Mouse (Mus musculus): ENCODE data around the gene Hspa12b. TPM values are rescaled to one million over a fixed set of nuclear protein-coding genes. Genes with fewer than 3 reads are reported as not detected.

Hspa12b gene
- polyA plus RNA-seq, 1 experiment from 2014 or later = 10.0 TPM

DNA sequence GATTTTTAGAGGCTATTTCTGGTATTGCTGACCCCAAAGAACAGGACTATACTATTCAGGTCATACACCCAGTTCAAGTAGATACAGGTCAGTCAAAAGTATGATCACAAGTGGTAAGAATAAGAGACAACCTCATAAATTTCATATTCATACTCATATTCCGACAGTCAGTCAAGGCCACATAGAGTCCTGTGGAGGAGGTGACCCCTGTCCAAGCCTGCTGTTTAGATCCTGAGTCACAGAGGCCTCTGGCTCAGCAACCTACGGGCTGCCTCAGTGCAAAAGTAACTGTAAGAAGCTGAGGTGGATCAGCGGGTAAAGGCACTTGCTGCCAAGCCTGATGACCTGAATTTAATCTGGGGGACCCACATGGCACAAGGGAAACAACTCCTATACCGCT lies 27.0 kb downstream of the Hspa12b start:
- peaks cover 19% of the 10 kb centered on the region for H3K36me3 ChIP-seq
- H3K4me3 ChIP-seq = no peak overlapping the region
- H3K9me3 ChIP-seq (replicated peaks) = no peaks in the 10 kb centered on the region
- no peak overlapping the region for H3K27ac ChIP-seq
- 88% methylated on average over 4 of the region's 4 CpGs for WGBS
- H3K27me3 ChIP-seq = no peaks in the 10 kb centered on the region
- no peak overlapping the region for H3K4me2 ChIP-seq
- peaks cover 25% of the 10 kb centered on the region for H3K4me1 ChIP-seq (replicated peaks)
- ATAC-seq (replicated peaks; ENCODE audit: insufficient number of reproducible peaks, insufficient read depth, low FRiP score, low read depth) = no peak
- no peak overlapping the region for H3K9ac ChIP-seq

DNA sequence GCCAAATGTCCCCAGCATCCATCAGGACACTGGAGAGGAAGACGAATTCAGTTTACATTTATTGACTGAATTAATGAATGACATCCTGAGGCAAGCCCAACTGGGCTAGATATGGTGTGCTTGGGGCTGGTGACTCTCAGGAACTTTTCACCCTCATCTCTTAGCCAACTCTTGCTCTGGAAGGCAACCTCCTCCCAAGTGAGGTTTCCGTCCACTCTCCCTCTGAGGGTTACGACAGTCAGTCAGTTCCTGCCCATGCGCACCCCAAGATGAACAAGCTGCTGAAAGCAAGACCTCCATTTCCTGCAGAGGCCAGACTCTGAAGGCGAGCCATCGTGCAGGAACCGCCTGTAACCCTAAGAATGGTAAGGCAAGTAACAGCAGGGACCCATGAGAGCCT lies 29.9 kb downstream of the Hspa12b start:
- peaks cover 31% of the 10 kb centered on the region for H3K4me1 ChIP-seq (replicated peaks)
- H3K9ac ChIP-seq = no peak overlapping the region
- no peak overlapping the region for H3K4me2 ChIP-seq
- no peak overlapping the region for H3K27ac ChIP-seq
- H3K36me3 ChIP-seq = peaks cover 8% of the 10 kb centered on the region; the same call in 1 of the 2 replicates
- 89% methylated on average over 7 of the region's 7 CpGs for WGBS
- ATAC-seq (replicated peaks; ENCODE audit: insufficient number of reproducible peaks, insufficient read depth, low FRiP score, low read depth) = no peak
- H3K27me3 ChIP-seq = no peaks in the 10 kb centered on the region
- H3K4me3 ChIP-seq = no peak overlapping the region
- H3K9me3 ChIP-seq (replicated peaks) = no peaks in the 10 kb centered on the region

DNA sequence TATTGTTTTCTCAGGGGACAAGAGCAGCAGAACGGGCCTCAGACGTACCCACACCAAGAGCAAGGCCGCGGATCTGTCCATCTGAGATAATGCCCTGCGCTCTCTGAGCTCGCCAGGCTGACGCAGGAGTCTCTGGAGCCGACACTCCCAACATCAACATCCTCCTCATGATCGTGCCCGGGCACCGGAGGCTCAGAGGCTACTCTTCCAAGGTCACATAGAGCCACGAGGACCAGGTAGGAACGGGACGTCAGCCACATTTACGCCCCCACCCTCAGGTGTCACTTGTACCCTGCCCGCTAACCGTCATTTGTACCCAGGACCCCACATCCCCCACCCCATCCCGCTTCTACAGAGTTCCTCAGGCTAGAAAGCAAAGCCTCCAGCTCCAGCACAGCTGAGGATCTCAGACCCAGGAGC lies 32.4 kb downstream of the Hspa12b start:
- Histone ChIP-seq H3K36me3 (peaks cover 3% of the 10 kb centered on the region; the same call in 1 of the 2 replicates), H3K4me2 (peak overlapping the region; percentile 86), H3K4me1 (replicated peaks) (peaks cover 31% of the 10 kb centered on the region), H3K27ac (peak overlapping the region; percentile 82), H3K9ac (peak overlapping the region; percentile 81), H3K4me3 (peak overlapping the region; percentile 87), H3K9me3 (replicated peaks) (no peaks in the 10 kb centered on the region), H3K27me3 (no peaks in the 10 kb centered on the region)
- WGBS = 0% methylated on average over 18 of the region's 18 CpGs
- ATAC-seq (replicated peaks; ENCODE audit: insufficient number of reproducible peaks, insufficient read depth, low FRiP score, low read depth) = peak; percentile 44

DNA sequence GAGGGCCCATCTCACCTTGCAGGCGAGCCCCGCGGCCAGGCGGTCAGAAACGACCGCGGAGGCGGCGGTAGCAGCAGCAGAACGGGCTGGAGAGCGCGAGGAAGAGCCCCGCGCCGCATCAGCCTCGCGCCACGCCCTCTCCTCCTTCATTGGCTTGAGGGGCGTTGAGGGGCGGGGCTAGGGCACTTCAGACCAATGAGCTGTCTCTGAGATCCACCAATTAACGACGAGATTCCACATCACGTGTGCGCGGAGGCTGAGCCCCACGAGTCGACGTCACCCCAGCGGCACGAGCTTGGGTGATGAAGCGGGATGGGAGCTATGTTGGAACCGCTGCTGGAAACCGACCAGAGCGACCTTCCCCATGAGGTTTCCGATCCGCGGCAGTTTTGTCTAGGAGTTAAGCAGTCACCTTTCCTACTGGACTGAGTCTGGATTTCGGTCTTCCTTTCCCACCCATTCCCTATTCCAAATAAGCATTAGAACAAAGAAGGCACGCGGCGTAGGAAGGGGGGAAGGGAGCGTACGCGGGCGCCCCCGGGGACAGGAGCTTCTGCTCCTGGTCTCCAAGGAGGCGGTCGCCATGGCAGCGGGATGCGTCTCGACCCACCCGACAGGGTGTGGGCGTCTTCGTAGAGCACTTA lies 33.0 kb downstream of the Hspa12b start, which contains the start of gene 1700037H04Rik:
1700037H04Rik (minus strand) TSS at position 144 of the 644 bp plus-strand sequence.
- Histone ChIP-seq H3K27ac (peak within 1 kb of the TSS; percentile 91), H3K4me2 (peak within 1 kb of the TSS; percentile 86), H3K4me1 (replicated peaks) (peaks cover 31% of the 10 kb centered on the region), H3K4me3 (peak within 1 kb of the TSS; percentile 87), H3K27me3 (no peaks in the 10 kb centered on the region), H3K9me3 (replicated peaks) (no peaks in the 10 kb centered on the region), H3K9ac (peak within 1 kb of the TSS; percentile 81), H3K36me3 (no peaks in the 10 kb centered on the region; the same call in 1 of the 2 replicates)
- WGBS = 0% methylated on average over 54 of the region's 54 CpGs
- ATAC-seq (replicated peaks; ENCODE audit: insufficient number of reproducible peaks, insufficient read depth, low FRiP score, low read depth) = peak; percentile 98

DNA sequence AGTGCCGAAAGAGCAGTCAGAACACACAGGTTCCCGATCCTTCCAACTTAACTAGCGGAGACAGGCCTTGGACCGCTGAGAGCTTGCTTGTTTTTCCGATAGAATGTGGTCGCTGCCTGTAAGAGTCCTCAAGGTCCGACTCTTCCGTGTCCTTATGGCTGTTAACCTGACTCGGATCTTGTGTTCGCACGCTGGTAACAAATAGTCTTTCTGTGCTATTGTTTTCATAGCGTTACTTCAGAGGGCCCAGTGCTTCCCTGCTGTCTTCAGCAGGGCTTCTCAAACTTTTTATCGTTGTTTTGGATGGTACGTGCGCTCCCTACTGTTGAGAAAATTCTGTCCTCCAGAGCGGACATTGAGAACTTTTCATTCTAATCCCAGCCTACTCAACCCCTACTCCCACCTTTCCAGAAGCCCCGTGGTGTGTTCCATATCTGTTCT lies 33.6 kb downstream of the Hspa12b start:
- Histone ChIP-seq H3K27me3 (no peaks in the 10 kb centered on the region), H3K36me3 (no peaks in the 10 kb centered on the region), H3K27ac (peak overlapping the region; percentile 91), H3K4me2 (peak overlapping the region; percentile 86), H3K4me3 (peak overlapping the region; percentile 87), H3K9me3 (replicated peaks) (no peaks in the 10 kb centered on the region), H3K4me1 (replicated peaks) (peaks cover 31% of the 10 kb centered on the region), H3K9ac (peak overlapping the region; percentile 62)
- ATAC-seq (replicated peaks; ENCODE audit: insufficient number of reproducible peaks, insufficient read depth, low FRiP score, low read depth) = no peak
- under 1% methylated on average over 17 of the region's 17 CpGs for WGBS

DNA sequence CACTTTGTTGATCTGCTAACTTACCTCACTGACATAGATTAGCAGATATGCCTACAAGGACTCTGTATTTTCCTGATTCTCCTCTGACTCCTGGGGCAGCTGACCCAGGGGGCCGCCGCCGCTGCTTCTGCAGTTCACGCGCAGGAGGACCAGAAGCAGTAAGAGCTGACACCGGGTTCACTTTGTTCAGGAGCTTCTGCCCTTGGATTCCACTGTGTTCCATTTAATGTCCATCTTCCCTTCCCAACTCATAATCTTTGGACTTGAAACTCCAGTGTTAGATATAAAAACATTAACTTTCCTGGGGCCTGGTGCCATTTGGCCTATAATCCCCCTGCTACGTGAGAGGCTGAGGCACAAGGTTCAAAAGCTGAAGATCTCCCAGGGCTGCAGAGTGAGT lies 36.8 kb downstream of the Hspa12b start:
- no peaks in the 10 kb centered on the region for H3K9me3 ChIP-seq (replicated peaks)
- H3K9ac ChIP-seq = no peak overlapping the region
- H3K4me1 ChIP-seq (replicated peaks) = peaks cover 7% of the 10 kb centered on the region
- 70% methylated on average over 7 of the region's 7 CpGs for WGBS
- no peak overlapping the region for H3K27ac ChIP-seq
- H3K36me3 ChIP-seq = no peaks in the 10 kb centered on the region
- no peak overlapping the region for H3K4me3 ChIP-seq
- no peak overlapping the region for H3K4me2 ChIP-seq
- H3K27me3 ChIP-seq = no peaks in the 10 kb centered on the region
- no peak for ATAC-seq (replicated peaks; ENCODE audit: insufficient number of reproducible peaks, insufficient read depth, low FRiP score, low read depth)

DNA sequence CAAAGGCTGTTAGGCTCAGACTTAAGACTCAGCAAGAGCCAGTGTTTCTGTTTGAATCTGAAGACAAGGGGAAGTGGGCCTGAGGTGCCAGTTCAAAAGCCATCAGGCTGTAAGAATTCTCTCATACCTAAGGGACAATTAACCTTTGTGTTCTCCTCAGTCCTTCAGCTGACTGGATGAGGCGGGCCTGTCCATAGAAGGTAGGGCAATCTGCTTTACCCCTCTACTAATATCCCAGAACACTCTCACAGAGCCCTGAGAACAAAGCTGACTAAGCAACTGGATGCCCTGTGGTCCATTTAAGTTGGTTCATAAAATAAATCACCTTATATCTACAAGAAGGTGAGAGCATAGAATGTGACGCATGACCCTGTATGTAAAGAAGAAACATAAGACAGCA lies 39.1 kb downstream of the Hspa12b start:
- no peak overlapping the region for H3K4me3 ChIP-seq
- no peak for ATAC-seq (replicated peaks; ENCODE audit: insufficient number of reproducible peaks, insufficient read depth, low FRiP score, low read depth)
- no peak overlapping the region for H3K9ac ChIP-seq
- peaks cover 14% of the 10 kb centered on the region for H3K27me3 ChIP-seq
- 0 out of 2 replicates have a peak, but pooled peaks cover 3% of the 10 kb centered on the region for H3K4me1 ChIP-seq (replicated peaks)
- no peak overlapping the region for H3K4me2 ChIP-seq
- 92% methylated on average over 2 of the region's 2 CpGs for WGBS
- no peak overlapping the region for H3K27ac ChIP-seq
- no peaks in the 10 kb centered on the region for H3K9me3 ChIP-seq (replicated peaks)
- H3K36me3 ChIP-seq = no peaks in the 10 kb centered on the region

DNA sequence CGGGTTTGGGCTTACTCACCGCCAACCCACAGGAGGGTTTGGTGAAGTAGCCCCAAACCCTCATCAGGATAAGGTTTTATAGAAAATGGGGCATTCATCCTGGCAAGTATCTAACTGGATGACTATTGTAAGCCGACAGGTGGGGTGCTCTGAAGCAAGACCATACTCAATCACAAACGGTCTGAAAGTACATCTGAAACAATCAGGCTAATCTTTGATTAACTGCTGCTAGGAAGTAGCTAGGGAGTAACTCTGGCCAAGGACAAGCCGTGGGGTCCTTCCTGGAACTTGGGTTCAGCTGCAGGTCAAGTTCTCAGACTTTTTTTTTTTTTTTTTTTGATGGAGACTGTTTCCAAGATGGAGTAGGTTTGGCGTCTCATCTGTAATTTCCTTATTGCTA lies 40.9 kb downstream of the Hspa12b start:
- Histone ChIP-seq H3K4me3 (no peak overlapping the region), H3K4me2 (no peak overlapping the region), H3K27ac (no peak overlapping the region), H3K9ac (no peak overlapping the region), H3K36me3 (no peaks in the 10 kb centered on the region), H3K4me1 (replicated peaks) (peaks cover 9% of the 10 kb centered on the region; the same call in 1 of the 2 replicates), H3K27me3 (peaks cover 32% of the 10 kb centered on the region), H3K9me3 (replicated peaks) (no peaks in the 10 kb centered on the region)
- 72% methylated on average over 6 of the region's 6 CpGs for WGBS
- no peak for ATAC-seq (replicated peaks; ENCODE audit: insufficient number of reproducible peaks, insufficient read depth, low FRiP score, low read depth)

DNA sequence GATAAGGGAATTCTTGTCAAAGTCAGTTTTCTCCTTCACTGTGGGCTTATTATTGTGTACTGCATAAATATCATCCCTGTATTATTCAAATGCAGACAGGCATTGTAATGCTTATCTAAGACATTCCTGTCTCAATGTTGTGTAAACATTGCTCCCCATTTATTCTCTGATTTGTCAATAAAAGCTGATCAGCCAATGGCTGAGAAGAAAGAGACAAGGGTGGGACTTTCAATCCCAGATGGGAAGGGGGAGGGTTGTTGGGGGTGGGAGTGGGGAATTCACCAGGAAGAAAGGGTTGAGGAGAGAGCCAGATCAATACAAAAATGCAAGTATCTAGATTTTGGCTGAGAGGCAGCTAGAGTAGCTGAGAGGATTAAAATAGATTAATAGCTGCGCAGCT lies 41.8 kb downstream of the Hspa12b start:
- Histone ChIP-seq H3K27ac (no peak overlapping the region), H3K9ac (no peak overlapping the region), H3K4me2 (no peak overlapping the region), H3K27me3 (peaks cover 41% of the 10 kb centered on the region), H3K4me1 (replicated peaks) (peaks cover 9% of the 10 kb centered on the region; the same call in 1 of the 2 replicates), H3K4me3 (no peak overlapping the region), H3K9me3 (replicated peaks) (no peaks in the 10 kb centered on the region), H3K36me3 (no peaks in the 10 kb centered on the region)
- 55% methylated on average over 1 of the region's 1 CpGs for WGBS
- ATAC-seq (replicated peaks; ENCODE audit: insufficient number of reproducible peaks, insufficient read depth, low FRiP score, low read depth) = no peak

DNA sequence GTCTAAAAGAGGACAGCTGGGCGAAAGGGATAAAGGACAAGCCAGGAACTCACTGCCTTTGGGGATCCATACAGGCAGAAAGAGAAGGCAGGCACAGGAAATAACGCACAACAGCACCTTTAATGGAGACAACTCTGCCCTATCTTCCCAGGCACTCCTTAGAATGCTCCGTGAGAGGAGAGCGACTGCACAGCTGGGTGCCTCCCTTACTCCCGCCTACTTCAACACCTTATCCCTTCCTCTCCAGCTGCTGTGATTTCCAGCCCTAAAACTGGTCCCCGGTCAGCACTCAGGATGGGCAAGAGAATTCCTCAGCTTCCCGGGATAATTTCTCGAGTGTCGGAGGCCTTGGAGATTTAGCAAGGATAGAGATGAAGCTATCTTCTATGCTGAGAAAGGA lies 43.9 kb downstream of the Hspa12b start:
- Histone ChIP-seq H3K4me3 (peak overlapping the region; percentile 32), H3K27ac (no peak overlapping the region), H3K36me3 (no peaks in the 10 kb centered on the region), H3K9ac (no peak overlapping the region), H3K9me3 (replicated peaks) (no peaks in the 10 kb centered on the region), H3K27me3 (peaks cover 42% of the 10 kb centered on the region), H3K4me1 (replicated peaks) (peaks cover 18% of the 10 kb centered on the region), H3K4me2 (peak overlapping the region; percentile 59)
- ATAC-seq (replicated peaks; ENCODE audit: insufficient number of reproducible peaks, insufficient read depth, low FRiP score, low read depth) = no peak
- 20% methylated on average over 9 of the region's 9 CpGs for WGBS

DNA sequence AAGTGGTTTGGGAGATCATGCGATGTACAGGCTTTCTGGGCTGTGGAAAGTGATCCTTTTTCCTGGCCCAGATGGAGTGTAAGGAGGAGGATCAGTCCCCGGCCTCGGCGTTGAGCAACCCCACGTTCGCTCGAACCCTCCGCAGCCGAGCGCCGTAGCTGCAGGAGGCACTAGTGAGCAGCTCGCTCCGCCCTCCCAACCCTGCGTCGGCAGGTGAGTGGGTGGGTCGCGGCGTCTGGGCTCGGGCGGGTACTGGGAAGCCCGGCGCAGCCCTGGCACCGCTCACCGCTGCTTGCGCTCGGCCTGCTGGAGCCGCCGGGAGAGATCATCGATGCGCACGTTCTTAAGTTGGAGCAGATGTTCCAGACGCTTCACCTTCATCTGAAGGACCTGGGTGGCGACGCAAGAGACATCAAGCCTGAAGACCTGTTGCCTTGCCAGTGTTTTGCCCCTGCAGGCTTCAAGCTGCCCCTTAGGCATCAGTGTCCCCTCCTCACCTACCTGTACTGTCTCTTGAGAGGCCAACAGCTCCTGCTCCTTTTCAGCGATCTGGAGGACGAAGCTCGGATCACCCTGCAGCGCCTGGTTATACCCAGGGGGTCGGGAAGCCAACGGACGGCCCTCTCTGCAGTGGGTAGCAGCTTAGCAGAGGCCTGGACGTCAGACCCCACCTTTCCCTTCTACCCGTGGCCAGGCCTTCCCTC lies 44.5 kb downstream of the Hspa12b start:
- H3K36me3 ChIP-seq = no peaks in the 10 kb centered on the region

More for the DNA sequence above, 44.5 kb downstream of the Hspa12b start:
- H3K9me3 ChIP-seq (replicated peaks) = no peaks in the 10 kb centered on the region
- H3K9ac ChIP-seq = peak overlapping the region; percentile 19; the same call in 1 of the 2 replicates
- peak overlapping the region; percentile 59 for H3K4me2 ChIP-seq
- peaks cover 42% of the 10 kb centered on the region for H3K27me3 ChIP-seq
- 0 out of 2 replicates have a peak, but pooled peaks have one; percentile 23 for ATAC-seq (replicated peaks; ENCODE audit: insufficient number of reproducible peaks, insufficient read depth, low FRiP score, low read depth)
- H3K4me3 ChIP-seq = peak overlapping the region; percentile 32
- 10% methylated on average over 43 of the region's 43 CpGs for WGBS
- peaks cover 22% of the 10 kb centered on the region for H3K4me1 ChIP-seq (replicated peaks)
- no peak overlapping the region for H3K27ac ChIP-seq
